Mouse (Mus musculus) spleen, adult 12 weeks (tissue): ENCODE data around the gene Pld2.
"Not testable (repeated sequence)": the region's sequence is repeated elsewhere in the genome, so short reads cannot be mapped to it uniquely, and the experiment has no call there.

Source experiments
- DNase-seq: peaks from one replicate; pipeline ENCODE4 v3.0.0; 2022; ENCODE audit warnings: low spot score

Pld2 gene

DNA sequence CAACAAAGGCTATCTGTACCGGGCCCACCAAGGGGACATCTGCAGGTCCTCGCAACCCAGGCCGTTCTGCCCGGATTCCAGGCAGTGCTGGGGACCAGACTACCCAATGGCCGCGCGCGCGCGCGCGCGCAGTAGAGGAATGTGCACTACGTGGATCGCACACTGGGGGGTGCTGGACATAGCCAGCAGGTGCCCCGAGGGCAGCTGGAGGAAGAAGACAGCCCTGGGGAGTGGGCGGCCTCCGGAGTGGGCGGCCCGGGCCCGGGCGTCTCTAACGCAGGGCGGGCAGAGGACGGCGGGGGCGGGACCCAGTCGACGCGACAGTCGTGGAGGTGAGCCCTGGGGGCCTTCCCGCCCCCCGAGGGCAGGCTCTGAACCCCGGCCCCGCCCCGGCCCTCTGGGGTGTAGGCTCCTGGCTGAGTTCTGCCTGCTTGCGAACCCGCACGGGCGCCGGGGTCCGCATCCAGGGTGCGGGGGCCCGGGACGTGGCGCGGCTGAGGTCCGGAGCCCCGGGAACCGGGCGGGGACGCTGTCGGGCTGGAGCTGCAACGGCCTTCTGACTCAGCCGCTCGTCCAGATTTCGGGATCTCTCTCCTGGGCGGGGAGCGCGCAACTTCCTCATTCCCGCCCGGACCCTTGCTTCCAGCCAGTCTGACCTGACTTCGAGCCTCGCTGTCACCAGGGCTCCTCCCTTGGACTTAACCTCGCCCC lies at the start of gene Pld2:
TSS of gene Pld2 (plus strand) at position 188 of the 711 bp plus-strand sequence.
- DNase-seq: peak; percentile 53

DNA sequence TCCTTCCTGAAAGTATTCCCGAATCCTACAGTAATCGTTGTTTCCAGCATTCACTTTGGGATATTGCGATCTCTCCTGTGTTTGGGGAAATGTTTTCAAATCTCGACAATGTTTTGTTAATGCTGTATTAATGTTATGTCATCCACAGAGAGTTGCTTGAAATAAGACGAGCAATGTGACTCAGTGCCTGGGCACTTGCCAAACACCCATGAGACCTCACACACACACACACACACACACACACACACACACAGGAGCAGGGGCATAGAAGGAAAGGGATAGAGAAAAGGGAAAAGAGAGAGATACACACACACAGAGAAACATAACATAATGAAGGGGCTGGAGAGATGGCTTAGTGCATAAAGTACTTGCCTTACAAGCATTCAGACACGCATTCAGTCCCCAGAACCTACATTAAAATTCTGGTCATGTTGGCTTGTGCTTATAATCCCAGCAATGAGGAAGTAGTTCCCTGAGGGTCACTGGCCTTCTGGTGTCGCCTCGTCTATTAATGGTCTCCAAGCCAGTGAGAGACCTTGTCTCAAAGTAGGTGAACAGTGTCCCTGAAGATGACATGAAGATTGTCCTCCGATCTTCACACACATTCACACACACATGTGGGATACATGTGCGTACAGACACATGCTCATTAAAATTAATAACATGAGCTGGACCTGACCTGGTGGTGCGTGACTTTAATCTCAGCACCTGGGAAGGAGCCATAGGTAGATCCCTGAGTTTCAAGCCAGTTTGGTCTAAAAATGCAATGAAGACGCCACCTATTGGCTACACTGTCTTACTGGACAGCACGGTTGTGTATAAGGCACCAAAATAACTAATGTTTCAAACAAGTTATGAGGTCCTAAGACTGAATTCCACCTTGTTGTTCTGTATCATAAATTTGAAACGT lies 40.0 kb upstream of the Pld2 start:
- DNase-seq: no peak

DNA sequence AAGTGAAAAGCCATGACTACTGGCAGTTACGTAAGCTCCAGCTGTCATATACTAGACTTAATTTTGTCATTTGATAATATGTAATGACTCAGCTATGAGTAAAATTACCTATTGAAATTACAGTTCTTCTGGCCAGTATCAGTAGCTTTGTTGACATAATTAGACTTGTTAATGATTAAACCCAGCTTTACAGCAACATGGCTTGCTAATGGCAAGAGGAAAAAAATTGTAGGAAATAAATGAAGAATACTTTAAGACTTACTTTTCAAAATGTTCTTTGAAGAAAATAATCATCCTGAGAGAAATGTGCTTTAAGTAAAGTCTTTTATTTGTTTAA lies 39.4 kb upstream of the Pld2 start:
- DNase-seq: no peak

DNA sequence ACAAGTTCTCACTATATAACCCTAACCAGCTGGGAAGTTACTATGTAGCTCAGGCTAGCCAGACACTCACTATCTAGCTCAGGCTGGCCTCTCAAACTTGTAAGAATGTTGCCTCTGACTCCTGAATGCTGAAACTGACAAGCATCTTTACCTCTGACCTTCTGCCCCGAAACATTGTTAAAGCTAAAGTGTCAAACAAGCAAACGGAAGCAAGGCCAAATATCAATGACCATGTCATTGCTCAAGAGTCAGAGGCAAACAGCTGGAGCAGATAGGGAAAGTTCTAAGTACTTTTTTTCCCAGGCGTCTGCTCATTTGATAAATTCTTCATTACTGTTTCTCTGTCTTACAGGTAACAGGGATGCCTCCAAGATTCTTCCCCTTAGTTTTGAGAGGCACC lies 37.8 kb upstream of the Pld2 start:
- DNase-seq: no peak

DNA sequence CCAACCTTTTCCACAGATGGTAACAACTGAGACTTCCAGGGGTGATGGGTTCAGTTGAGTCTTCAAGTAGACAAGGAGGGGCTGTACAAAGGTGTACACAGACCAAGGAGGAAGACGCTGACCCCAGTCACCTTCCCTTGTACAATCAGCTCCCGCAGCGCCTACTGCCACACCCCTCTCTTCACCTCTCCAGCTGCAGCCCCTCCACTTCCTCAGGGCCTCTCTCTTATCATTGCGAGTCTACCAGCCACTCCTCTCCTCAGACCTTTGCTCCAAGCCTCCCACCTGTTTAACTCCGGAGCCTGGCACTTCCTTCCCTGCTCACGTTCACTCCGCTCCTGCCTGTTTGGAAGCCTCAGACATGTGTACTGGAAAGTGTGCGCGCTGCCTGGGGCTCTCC lies 34.9 kb upstream of the Pld2 start, which contains the start of gene Tm4sf5:
TSS of gene Tm4sf5 (plus strand) at position 275 of the 400 bp plus-strand sequence.
- no peak for DNase-seq

DNA sequence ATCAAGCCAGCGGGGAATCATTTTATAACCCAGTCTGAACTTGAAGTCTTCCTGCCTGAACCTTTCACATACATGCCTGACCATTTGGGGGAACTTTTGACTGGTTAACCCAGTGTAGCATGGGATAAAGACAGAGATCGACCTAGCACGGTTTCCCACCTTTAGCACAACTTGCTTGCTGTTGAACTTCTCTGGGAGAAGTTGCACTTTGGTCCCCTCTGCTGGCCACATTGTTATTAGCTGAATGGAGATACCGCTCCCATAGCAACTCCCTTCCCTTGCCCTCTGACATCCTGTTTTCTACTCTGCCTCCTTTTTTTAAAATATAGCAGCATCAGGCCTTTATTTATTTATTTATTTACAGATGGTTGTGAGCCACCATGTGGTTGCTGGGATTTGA lies 33.5 kb upstream of the Pld2 start:
- peak; percentile 40 for DNase-seq

DNA sequence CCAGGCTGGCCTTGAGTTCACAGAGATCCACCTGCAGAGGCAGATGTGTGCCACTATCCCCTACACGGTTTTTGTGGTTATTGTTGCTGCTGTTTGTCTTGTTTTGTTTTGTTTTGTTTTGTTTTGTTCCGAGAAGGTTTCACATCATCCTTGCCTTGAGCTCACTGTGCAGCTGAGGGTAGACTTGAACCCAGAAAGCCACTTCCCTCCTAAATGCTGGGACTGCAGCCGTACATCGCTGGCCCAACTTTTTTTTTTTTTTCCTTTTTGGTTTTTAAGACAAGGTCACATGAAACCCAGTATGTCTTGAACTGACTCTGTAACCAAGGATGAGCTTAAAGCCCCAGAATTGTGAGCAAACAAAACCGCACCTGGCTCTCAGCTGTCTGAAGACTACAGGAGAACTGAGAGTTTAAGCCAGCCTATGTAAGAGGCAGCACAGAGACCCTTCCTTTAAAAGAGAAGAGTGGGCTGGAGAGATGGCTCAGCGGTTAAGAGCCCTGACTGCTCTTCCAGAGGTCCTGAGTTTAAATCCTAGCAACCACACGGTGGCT lies 32.8 kb upstream of the Pld2 start:
- DNase-seq: no peak

DNA sequence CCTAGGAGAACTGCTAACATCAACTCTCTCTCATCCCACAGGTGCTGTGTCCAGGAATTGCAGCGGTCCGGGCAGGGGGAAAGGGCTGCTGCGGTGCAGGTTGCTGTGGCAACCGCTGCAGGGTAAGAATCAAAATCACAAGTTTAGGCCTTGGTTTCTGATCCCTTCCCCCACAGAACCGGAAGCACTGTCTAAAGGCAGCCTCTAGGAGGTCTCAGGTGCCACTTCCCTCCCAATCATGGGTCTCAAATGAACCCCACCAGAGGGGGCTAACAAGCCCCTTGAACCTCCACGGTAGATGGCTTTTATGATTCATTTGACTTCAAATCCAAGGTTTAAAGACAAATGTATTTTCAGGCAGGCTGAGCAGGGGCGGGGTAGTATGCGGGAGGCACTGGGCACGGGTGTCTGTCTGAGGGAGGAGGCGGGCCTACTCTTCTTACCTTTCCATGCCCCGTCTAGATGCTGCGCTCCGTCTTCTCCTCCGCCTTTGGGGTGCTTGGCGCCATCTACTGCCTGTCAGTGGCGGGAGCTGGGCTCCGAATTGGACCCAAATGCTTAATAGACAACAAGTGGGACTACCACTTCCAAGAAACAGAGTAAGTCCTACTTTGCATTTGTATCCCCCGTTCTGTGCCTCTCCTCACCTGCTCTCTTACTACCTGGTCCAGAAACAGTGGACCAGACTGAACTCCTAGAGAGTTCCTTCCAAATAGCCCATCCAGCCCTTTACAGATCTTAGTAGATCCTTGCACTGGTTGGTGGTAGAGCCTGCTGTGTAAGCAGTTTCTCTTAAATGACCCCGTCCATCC lies 29.9 kb upstream of the Pld2 start:
- DNase-seq: peak; percentile 34

DNA sequence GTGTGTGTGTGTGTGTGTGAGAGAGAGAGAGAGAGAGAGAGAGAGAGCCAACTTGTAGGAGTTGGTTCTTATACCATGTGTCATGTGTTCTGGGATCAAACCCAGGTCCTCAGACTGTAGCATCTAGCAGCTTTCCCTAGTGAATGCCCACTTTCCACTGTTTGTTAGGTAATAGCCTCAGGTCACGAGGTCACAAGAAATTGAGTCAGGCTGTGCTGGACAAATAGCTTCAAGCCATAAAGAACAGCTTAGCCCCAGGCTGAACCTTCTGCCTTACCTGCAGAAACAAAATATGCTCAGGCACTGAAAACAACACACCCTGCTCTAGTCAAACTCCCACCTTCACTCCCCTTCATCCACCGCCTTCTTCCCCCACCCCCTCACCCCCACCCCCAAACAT lies 28.6 kb upstream of the Pld2 start:
- no peak for DNase-seq

DNA sequence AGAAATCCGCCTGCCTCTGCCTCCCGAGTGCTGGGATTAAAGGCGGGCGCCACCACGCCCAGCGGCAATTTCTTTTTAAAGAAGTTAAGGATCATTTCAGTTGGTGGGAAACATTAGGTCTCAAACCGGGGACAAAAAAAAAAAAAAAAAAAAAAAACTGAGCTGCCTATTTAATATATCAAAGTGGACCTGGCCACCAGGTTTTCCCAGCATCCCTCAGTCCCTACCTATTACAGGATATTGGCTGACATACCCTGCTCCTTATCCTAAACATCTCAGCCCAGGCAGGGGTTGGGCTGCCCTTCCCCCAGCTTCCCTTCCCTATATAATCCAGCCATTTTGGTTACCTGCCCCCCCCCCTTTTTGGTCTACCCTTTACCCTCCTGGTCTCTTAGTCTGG lies 28.0 kb upstream of the Pld2 start:
- no peak for DNase-seq

DNA sequence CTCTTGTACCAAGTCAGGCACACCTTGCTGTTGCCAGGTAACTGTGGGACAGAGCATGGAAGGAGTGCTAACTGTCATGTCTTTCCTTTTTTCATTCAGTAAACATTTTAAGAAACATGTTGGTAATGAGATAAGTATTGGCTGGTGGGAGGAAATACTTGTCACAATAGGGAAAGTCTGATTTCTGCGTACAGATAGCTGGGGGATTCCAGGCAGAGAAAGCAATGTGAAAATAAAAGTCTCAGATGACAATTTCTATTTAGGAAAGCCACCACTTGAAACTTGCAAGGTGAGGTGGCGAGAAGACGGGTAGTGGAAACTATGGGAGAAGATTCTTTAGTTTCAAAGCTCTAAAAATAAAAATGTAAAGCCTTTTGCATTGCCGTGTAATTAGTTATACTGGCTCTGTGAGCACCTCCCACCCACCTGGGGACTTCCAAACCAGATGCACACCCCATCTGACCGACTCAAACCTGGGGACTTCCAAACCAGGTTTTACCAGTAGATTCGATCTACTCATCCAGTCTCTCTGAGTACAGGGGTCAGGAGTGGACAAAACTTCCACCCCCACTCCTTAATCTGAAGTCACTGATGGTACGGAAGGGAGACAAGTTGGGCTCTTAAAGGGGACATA lies 27.0 kb upstream of the Pld2 start:
- no peak for DNase-seq

DNA sequence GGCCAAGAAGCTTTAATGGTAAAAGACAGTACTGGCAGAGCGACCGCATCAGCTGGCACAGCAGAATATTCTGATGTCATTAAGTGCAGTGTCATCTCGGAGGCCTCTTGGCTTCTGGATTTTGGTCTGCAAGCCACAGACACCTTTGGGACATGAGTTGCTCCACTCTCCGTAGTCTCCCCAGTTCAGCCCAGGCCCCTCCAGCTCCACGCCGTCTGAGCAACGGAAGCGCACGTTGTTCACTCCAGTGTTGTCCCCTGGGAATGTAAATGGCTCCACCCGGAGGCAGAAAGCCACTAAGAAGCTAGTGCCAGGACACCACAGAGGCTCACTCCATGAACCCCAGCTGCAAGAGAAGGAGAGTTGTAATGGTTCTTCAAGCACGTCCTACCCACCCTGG lies 26.3 kb upstream of the Pld2 start:
- DNase-seq: no peak

DNA sequence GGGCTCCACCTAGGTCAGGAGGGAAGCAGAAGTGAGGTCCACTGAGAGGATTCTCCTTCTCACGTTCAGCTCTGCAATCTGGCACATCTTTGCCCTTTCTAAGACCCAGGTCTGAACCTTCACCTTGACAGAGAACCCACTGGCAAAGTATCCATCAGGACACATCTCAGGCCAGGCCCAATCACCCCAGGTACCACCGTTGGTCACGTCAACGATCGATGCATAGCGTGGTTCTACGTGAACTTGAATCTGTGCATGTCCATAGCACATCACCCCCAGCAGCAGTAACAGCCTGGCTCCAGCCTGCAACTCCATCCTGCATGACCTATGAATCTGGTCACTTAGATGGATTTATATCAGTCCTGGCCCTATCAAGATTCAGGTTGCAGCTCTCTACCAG lies 25.6 kb upstream of the Pld2 start, which contains the start of gene Vmo1:
TSS of gene Vmo1 (minus strand) at position 329 of the 400 bp plus-strand sequence.
- no peak for DNase-seq

DNA sequence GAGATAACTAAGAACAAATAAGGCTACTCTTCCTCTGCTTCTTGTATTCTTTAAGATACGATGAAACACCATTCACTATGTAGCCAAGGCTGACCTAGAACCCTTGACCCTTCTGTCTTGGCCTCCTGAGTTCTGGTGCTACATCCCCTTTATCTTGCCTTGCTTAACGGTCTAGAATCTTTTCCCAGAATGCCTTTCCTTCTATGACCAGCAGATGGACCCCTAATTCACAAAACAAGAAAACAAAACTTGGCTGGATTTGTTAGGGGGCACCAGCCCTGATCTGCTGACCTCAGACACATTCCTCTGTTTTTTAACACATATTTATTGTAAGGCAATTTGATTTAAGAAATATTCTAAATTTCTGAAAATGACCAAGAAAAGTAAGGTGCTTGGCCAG lies 23.5 kb upstream of the Pld2 start:
- DNase-seq: no peak

DNA sequence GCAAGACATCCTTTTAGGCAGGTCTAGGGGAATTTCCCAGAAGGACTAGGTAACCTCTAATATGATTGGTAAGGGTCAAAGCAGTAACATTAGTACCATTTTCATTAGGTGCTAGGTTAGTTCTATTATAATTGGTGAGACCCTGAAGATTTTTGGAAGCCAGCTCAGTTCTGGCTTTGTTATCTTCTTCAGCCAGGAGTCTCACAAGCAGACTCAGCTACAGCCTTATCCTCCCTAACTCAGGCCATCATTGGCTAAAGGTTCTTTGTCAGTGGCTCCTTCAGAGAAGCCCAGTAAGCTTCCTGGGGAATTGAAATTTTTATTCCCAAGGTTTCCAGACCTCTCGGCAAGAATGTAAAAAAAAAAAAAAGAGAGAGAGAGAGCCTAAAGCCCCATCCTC lies 21.4 kb upstream of the Pld2 start:
- DNase-seq: no peak

DNA sequence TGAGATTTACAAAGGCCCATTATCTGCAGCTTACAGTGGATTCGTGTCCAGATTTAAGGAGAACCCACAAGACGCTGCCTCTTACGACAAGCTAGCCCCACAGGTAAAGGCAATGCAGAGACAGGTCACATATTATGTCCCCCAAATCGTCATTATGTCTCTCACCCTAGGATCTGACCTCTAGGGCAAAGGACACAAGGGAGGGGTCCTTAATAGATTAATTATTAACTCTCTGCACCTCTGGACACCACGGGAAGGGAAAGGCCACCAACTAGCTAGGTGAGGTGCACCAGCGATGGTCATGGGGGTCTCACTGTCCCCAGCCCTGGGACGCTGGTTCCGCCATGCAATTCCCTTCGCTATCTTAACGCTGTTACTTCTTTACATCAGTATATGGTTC lies 20.9 kb upstream of the Pld2 start, which contains the start of gene Gltpd2:
TSS of gene Gltpd2 (plus strand) at position 274 of the 400 bp plus-strand sequence.
- no peak for DNase-seq

DNA sequence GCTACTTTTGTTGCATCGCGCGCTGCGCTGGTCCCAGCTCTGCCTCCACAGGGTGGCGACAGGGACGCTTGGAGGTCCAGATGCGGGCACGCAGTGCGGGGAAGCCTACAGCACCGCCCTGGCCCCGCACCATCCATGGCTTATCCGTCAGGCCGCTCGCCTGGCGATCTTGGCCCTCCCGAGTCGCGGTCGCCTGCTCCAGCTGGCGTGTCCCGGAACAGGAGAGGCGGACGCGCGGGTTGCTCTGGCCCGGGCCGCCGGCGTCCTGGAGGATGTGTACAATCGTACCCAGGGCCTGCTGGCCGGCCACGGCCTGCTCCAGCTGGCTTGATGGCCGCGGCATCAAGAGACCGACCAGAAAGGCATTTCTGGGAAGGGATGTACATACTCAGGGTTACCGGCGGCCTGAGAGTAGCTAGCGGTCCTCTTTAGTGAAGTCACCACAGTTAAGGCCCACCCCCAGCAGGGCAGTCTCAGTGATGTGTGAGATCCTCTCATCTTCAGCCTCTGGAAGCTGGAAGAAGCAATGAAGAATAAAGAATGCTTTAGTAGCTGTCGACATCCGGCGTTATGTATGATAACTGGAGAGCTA lies 19.6 kb upstream of the Pld2 start:
- no peak for DNase-seq

DNA sequence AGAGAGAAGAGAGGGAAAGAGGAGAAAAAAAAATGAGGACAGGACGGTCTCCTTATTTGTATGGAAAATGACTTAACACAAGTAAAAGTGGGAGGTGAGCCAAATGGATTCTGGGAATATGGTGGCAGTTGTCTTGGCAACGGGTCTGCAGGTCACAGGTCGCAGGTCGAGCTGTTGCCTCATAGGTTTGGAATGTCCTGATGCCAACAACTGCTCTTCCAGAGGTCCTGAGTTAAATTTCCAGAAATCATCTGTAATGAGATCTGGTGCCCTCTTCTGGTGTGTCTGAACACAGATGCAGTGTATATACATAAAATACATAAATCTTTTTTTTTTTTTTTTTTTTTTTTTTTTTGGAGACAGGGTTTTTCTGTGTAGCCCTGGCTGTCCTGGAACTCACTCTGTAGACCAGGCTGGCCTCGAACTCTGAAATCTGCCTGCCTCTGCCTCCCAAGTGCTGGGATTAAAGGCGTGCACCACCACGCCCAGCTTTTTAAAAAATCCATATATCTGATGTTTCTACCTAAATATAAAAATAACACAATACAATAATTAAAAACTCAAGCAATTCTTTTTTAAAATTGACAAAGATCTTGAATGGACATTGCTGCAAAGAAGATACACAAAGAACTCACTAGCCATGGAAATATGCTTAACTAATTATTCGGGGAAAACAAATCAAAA lies 16.4 kb upstream of the Pld2 start:
- DNase-seq: not testable (repeated sequence)

DNA sequence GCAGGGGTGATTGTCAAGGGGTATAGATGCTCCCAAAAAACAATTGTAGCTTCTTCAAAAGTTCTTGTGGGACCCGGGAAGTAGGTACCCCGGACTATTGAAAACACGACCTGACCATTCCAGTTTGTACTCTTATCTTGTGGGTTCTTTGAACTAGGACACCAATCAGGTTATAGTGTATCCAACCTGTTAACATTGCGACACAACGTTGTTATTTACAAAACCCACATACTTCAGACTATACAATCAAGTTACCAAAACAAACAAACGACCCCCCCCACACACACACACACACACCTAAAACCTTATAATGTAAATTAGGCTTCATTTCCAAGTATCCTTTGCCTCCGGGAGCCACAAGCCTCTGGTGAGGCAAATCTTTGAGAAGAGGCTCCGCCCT lies 15.1 kb upstream of the Pld2 start:
- DNase-seq: no peak

DNA sequence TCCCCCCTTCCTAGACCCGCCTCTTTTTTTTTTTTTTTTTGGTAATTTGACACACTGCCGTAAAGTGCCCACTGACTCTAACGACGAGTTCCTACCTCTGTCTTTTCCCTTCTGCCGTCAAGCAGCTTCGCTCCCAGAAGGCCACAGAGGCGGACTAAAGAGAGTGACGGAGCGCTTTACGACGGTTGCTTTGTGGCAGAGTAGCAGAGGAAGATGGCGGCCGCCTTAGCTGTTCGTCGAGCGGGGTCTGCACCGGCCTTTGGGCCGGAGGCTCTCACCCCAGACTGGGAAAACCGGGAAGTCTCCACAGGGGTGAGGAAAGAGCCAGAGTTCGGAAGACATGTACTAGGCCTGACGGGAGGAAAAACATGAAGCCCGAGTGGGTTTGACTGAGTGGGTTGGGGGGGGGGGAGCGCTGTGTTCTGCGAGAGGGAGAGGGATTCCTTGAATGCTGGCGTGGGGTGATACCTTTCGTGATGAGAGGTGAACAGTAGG lies 14.6 kb upstream of the Pld2 start, which contains the start of gene Psmb6:
TSS of gene Psmb6 (plus strand) at position 184 of the 495 bp plus-strand sequence.
- peak; percentile 79 for DNase-seq
